Mouse (Mus musculus) 3T3-L1 (cell line): ENCODE measurements around the gene Itsn2.
"Not testable (repeated sequence)": the region's sequence is repeated elsewhere in the genome, so short reads cannot be mapped to it uniquely, and the experiment has no call there.

Experiments
- DNase-seq: peaks from one replicate; pipeline ENCODE4 v3.0.0-alpha.2; 2015; ENCODE audit warnings: low read depth, low spot score

Gene Itsn2

DNA sequence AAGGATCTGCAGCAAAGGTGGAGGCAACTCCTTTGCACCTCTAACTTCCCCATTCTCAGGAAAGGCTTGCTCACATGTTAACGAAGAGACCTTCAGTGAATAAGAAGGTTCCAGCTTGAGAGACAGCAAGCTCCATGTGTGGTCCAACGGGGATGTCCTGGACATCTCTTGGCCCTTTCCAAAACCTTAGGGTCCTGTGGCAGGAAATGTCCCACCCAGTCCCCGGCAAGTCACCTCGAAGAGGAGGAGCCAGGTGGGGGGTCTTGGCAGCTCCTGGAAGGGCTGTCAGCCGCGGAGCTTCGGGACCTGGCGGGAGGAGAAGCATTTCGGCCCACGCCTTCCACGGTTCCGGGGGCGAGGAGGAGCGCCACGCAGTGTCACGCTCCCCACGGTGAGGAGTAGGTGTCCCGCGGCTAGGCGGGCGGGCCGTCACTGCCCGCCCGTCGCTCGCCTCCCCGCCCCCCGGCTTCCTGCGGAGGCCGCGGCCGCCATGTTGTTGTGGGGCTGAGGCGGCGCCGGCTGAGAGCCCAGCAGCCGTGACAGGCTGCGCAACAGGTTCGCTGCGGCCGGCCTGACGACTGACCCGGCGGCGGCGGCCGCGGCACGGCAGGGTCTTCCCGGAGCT lies at the start of gene Itsn2, which contains the start of gene Gm3625:
Gene Itsn2 (plus strand): TSS at position 98 of the 625 bp plus-strand sequence.
Gene Gm3625 (minus strand): TSS at position 387 of the 625 bp plus-strand sequence.
- peak; percentile 48 for DNase-seq

DNA sequence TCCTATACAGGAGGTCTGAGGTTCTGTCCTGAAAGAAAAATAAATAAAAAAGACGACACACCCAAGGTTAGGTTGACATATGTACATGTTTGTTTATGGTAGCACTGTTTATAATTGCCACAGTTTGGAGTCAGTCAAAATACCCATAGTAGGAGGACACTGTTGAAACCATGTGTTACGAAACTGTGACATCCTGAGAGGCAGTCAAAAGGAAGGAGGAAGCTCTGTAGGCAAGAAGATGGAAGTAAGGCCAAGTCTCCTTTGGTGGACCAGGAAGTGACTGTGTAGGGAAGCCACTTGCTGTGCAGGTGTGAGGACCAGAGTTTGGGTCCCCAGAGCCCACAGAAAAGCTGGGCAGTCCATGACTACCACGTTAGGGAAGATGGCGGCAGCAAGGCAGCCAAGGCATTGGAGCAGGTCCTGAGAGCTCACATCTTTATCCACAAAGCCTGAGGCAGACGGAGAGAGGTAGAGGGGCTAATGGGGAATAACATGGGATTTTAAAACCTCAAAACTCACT lies 48.0 kb upstream of the Itsn2 start:
- no peak for DNase-seq

GRCm38 (mm10) chr12:4545425-4545824 lies 47.0 kb upstream of the Itsn2 start:
- no peak for DNase-seq

DNA sequence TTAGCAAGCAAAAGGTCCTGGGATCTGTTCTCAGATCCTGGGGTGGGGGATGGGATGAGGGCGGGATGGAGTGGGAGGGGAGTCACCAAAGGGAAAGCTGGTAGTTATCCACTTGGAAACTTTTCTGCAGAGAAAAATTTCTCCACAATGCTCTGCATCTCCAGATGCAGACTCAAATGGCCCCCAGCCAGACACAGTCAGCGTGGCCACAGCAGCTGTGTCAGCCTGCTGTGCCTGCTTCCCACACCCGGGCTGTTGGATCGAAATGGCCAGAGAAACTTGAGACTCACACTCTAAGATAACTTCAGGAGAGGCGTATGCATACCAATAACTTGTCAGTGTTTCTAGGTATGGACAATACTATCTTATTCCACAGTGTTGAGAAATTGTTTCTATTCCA lies 45.9 kb upstream of the Itsn2 start:
- peak; percentile 39 for DNase-seq

DNA sequence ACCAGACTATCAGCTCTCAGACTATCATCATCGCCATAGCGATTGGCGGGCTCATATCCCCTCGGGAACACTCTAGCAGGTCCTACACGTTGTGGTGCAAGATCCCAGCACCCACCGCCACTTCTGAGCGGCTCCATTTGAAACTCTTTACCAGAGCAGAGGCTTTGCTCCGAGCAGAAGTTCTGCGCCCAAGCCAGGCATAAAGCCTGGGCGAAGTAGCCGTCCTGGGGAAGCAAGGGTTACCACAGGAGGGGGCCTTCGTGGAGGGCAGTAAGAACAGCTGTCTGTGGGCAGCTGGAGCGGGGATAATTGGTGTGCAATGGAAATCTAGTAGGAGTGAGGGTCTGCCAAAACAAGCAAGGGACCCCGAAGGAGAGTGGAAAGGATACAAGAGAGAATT lies 44.9 kb upstream of the Itsn2 start:
- DNase-seq = no peak

GRCm38 (mm10) chr12:4548053-4549013 lies 44.1 kb upstream of the Itsn2 start:
- peak; percentile 93 for DNase-seq

DNA sequence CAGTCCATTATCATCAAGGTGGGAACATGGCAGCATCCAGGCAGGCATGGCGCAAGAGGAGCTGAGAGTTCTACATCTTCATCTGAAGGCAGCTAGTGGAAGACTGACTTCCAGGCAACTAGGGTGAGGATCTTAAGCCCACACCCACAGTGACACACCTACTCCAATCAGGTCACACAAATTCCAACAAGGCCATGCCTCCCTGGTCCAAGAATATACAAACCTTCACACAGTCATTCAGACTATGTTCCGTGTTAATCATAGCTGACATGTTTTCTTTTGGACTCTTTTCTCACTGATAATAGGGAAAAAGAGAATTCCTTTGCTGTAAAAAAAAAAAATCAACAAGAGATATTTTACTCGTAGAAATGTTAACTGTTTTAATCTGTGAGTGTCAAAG lies 38.7 kb upstream of the Itsn2 start:
- not testable (repeated sequence) for DNase-seq

DNA sequence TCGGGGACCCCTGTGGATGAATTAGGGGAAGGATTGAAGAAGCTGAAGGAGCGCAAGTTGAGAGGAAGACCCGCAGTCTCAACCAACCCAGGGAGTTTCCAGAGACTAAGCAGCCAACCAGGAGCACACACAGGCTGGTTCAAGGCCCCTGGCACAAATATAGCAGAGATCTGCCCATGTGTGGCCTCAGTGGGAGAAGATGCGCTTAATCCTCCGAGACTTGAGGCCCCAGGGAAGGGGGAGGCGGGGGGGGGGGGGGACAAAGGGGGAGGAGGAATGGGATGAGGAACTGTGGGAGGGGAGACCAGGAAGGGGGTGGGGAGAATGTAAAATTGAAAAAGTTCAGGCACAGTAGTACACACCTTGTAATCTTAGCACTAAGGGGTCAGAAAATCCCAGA lies 37.0 kb upstream of the Itsn2 start:
- DNase-seq = no peak

DNA sequence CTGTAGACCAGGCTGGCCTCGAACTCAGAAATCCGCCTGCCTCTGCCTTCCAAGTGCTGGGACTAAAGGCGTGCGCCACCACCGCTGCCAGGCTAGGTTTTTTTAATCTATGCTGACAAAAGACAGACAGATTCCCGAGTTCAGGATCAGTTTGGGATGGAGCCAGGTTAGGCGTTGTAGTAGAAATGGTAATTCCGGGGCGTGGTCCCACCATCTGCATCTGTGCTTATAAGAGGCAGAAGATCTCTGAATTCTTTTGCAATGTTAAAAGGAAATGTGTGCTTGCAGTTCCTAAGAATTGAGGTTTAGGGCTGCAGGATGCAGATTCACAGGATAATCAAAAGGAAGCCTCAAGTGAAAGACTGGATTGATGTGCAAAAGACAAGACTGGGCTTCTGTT lies 35.5 kb upstream of the Itsn2 start:
- peak; percentile 33 for DNase-seq

DNA sequence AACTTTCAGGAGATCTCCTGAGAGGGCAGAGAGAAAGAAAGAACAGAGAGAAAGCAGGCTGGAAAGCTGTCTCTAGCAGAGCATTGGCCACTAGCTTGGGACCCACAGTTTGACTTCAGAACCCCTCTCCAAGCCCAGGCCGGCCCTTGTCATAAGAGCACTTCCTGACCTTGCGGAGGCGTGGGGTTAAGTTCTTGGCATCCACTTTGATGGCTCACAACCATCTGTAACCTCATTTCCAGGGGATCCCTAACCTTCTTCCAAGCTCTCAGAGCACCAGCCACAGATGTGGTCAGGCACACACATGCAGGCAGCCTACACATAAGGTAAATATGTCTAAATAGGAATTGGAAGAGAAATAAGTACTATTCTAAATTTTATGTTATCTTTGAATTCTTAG lies 35.0 kb upstream of the Itsn2 start:
- peak; percentile 76 for DNase-seq

DNA sequence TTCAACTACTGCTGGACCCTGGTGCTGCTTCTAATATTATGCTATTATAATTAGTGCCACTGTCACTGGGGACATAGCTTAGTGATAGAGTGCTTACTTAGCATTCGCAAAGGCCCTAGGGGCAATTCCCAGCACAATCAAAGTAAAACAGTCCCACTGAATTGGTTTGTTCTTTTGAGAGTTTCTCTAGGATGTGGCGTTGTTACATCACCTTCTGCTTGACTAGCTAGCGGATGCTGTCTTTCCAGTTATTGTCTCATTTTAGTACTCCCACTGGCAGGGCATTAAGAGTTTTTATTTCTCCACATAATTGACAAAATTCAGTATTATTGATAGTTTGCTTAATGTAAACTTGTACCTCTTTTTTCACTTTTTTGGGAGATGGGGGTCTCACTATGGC lies 34.4 kb upstream of the Itsn2 start:
- DNase-seq = peak; percentile 63

- DNase-seq = peak; percentile 99
These were observed 33.8 kb upstream of the Itsn2 start for GRCm38 (mm10) chr12:4558475-4559279.

DNA sequence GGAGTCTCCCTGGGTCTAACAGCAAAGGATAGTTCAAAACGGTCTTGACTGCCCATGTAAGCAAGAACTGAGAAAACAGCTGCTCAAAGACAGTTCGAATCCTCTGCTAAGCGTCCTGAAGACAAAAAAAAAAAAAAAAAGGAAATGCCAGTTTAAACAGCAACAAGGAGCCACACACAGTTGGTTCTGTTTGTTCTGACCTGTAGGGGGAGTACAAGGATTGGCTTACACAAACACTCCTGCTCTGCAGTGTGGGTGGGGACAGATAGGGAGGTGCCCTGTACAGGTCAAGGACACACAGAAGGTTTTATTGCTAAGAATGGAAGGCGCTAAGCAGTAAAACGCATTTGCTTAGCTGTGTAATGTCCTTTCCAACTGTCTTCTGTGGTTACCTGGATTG lies 20.6 kb upstream of the Itsn2 start:
- DNase-seq = peak; percentile 77

- peak; percentile 61 for DNase-seq
These were observed 18.4 kb upstream of the Itsn2 start for GRCm38 (mm10) chr12:4574065-4574464.

- no peak for DNase-seq
These were observed 10.1 kb upstream of the Itsn2 start for GRCm38 (mm10) chr12:4582326-4582725.

DNA sequence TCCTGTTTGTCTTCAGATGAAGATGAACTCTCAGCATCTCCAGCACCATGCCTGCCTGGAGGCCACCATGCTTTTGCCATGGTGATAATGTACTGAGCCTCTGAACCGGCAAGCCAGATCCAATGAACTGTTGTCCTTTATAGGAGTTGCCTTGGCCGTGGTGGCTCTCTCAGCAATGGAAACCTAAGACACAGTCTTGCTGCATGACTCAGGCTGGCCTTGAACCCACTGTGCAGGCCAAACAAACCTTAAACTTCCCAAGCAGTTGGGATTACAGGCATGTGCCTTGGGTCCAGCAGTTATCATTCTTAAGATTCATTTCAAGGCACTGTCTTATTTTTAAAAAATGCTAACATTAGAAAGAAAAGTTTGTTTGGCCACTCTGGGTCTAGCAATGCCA lies 4.6 kb upstream of the Itsn2 start:
- no peak for DNase-seq

DNA sequence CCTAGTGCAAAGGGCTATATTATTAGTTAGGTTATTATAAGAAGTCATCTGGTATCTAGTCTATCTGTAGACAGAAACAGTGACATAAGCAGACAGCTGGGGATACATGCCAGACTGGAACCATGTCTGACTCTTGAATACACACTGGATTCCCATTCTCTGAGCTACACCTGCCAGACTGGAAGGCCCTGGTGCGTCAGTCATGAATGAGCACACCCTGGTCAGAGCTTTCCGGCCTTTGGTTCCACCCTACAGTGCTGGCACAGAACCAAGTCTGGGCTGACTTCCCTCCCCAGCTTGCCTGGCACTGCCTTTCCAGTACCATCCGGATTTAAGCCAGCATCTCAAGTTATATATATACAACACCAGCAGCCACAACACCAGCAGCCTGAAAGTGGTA lies 3.8 kb upstream of the Itsn2 start:
- no peak for DNase-seq

- DNase-seq = peak; percentile 57
These were observed 413 bp upstream of the Itsn2 start for GRCm38 (mm10) chr12:4592025-4592424.

DNA sequence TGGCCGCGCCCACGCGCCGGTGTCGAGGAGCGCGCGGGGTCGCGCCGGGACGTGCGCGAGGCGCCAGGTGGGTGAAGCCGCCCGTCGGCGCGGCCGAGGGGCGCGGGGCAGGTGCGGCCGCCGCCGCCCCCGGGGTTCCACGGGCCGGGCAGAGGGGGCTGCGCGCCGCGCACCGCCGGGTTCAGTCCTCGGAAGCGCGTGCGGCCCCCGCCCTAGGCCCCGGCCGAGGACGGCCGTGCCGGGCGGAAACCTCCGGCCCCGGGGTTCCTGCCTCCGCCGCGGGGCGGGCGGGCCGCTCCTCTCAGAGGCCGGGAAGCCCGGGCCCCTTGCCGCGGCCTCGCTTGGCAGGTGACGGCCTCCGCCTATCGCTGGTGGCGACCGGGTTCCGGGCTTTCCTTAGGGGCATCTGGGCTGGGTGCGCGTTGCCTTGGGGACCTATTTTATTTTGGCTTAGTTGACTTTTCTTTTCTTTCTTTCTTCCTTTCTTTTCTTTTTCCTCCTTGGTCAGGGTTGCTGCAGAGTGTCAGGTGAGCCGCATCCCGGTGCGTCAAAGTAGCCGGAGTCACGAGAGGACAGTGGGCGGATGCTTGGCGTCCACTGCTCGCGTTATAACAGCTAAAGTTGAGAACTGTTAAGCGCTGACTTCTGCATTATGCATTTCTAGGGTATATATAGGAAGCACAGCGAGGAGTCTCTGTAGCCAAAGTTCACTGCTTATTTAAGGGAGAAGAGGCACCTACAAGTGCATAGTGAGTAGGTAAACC lies 910 bp downstream of the Itsn2 start:
- peak; percentile 62 for DNase-seq

- DNase-seq = no peak
These were observed 1.5 kb downstream of the Itsn2 start for GRCm38 (mm10) chr12:4593930-4594391.

- no peak for DNase-seq
These were observed 2.6 kb downstream of the Itsn2 start for GRCm38 (mm10) chr12:4595055-4595454.
